Mouse (Mus musculus) C3H10T1/2 (cell line): Measurements from ENCODE around the gene Zfp768. TPM values are rescaled to one million over a fixed set of nuclear protein-coding genes. Genes with fewer than 3 reads are reported as not detected.

Source experiments
- polyA plus RNA-seq, 2 experiments: library from polyadenylated mRNA; unstranded; fragments of >200 nt; fragmentation: generic; extraction: Trizol; gene quantifications; one replicate each; pipeline ENCODE4 v1.2.1; 2012; ENCODE audit warnings: missing spikeins in 2 of 2

Gene Zfp768
- 10 to 100 TPM; 12.4 to 21.7 TPM for polyA plus RNA-seq

DNA sequence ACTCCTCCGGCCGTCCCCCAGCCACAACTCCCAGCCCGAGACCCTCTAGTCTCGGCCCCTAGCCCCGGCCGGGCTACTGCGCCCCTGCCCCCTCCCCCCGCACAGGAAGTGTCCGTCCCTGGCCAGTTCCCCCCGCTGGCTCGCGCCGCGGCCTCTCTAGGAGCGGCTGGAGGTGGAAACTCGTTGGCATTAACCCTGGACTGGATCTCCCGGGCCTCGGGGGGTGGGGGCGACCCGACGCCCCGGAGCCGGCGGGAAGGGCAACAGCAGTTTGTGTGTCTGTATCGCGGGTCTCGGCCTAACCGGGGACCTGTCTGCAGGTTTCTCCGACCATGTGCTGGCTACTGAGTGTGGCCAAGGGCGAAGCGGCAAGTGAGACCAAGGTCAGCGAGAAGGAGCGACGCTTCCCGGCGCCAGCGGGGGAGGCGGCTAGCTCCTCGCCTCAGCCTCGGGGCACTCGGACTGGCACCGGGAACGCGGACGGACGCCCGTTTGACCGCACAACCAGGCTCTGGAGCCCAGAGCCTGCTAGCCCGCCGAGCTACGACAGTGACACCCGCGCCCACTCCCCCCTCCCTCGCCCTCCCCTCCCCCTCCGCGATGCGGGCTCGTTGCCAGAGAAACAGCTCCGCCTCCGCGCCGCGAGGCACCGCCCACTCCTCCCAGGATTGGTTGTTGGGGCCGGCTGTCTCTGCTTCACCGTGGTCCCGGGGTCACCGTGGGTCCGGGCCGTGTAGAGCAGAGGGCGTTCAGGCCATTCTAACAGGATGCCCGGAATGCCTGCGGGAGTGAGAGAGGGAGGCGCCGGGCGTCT lies at the start of gene Zfp768:
Gene Zfp768 (minus strand): TSS at position 78 of the 814 bp plus-strand sequence.

DNA sequence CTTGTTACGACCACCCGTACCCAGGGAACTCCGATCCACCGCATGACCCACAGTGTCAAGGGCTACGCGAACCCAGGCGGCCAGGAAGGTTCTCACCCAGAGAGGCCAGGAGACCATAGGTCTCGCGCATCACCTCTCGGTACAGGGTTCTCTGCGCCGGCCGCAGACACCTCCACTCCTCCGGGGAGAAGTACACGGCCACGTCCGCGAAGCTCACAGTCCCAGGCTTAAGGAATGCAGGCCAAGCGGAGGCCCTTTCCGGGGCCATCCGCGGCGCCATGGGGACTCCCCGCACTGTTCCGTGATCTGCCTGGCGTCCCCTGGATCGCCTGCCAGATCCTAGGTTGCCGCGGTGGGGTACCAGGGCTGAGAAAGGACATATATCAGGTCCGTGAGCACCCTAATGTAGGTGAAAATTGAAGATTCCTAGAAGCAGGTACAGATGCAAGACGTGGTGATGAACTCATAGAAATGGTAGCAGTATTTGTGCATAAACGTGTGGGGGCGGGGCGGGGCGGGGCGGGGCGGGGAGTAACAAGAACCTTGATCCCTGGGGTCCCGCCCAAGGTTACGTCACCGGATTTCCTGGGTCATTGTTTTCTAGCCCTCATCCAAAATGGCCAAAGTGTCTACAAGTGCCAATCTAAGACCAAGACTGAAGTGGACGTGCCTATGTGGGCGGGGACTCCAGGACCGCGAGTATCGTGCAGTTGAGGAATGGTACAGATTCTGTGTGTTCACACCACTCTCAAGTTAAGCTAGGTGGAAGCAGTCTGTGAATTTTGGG lies 48.0 kb upstream of the Zfp768 start, which contains the start of gene E430018J23Rik:
Gene E430018J23Rik (minus strand): TSS at position 473 of the 787 bp plus-strand sequence.

DNA sequence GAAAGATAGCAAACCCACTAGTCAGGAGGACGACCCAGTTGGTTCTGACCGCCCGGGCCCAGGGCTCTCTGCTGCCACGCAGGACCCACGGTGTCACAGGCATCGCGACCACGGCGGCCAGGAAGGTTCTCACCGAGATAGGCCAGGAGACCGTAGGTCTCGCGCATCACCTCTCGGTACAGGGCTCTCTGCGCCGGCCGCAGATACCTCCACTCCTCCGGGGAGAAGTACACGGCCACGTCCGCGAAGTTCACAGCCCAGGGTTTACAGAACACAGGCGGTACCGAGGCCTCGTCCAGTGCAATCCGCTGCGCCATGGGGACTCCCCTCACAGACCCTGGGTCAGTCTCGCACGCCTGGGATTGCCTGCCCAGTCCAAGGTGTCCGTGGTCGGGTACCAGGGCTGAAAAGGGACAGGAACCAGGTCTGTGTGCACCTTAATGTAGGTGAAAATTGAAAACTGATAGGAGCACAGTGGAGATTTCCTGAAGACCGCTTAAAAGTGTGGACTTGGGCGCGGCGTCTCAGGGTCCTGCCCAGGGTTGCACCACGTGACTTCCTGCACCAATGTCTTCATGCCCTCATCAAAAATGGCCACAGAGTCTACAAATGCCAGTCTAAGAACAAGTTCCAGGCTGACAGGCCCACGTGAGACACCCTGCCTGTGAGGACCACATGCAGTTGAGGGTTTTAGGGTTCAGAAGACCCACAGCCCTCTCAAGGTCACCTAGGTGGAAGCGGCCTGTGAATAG lies 41.4 kb upstream of the Zfp768 start, which contains the start of gene 9130019O22Rik:
Gene 9130019O22Rik (minus strand): TSS at position 526 of the 752 bp plus-strand sequence.

DNA sequence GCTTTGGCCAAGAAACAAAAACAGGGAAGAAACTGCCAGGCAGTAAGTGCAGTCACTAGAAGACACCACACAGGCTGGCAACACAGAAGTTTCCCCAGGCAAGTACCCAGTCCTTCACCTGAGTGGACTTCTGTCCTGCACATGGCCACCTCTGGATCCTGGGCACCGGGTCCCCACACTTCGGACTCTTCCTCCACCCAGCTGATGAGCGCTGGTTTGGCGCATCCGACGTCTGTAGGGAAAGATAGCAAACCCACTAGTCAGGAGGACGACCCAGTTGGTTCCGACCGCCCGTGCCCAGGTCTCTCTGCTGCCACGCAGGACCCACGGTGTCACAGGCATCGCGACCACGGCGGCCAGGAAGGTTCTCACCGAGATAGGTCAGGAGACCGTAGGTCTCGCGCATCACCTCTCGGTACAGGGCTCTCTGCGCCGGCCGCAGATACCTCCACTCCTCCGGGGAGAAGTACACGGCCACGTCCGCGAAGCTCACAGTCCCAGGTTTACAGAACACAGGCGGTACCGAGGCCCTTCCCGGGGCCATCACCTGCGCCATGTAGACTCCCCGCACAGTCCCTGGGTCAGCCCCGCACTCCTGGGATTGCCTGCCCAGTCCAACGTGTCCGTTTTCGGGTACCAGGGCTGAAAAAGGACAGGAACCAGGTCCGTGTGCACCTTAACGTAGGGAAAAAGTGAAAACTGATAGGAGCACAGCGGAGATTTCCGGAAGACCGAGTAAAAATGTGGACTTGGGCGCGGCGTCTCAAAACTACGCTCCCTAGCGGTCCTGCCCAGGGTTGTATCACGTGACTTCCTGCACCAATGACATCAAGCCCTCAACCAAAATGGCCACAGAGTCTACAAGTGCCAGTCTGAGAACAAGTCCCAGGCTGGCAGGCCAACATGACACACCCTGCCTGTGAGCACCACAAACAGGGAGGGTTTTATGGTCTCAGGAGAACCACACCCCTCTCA lies 30.2 kb upstream of the Zfp768 start, which contains the start of gene Zfp747:
Gene Zfp747 (minus strand): TSS at position 780 of the 975 bp plus-strand sequence.

DNA sequence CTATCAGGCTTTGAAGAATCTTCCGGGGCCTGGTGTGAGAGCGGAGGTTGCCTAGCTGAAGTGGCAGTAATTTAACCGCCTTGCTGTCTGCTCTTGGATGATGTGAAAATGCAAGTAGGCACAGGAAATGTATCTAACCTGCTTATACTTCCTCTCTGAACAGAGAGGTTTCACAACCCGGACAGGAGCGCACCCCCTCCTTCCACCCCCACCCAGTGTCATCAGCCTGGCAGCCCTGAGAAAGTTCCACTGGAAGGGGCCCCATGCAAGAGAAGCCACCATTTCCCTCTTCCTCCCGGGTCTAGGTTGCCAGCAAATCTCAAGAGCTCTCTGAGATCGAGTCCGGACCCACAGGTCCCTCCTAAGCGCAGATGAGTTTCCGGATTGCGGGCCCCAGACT lies 49.3 kb downstream of the Zfp768 start, which contains the start of gene Itgal:
Gene Itgal (plus strand): TSS at position 163 of the 400 bp plus-strand sequence.

Other genes with a start within 250 kb of the Zfp768 start
- under 1 TPM in 1 of 2 experiments, not detected in 1; 0.11 TPM for gene Qprt, start 223.4 kb downstream of the Zfp768 start, polyA plus RNA-seq
- gene Spn, start 207.8 kb downstream of the Zfp768 start, polyA plus RNA-seq: 1 to 10 TPM; 2.9 to 7.1 TPM
- 10 to 100 TPM; 39.6 to 40.3 TPM for gene Cd2bp2, start 149.5 kb downstream of the Zfp768 start, polyA plus RNA-seq
- 10 to 100 TPM; 29.3 to 41.2 TPM for gene Tbc1d10b, start 137.1 kb downstream of the Zfp768 start, polyA plus RNA-seq
- gene Mylpf, start 136.7 kb downstream of the Zfp768 start, polyA plus RNA-seq: 1 to 10 TPM in 1 of 2 experiments, under 1 TPM in 1; 0.81 to 2.0 TPM
- 10 to 100 TPM; 10.4 to 16.5 TPM for gene Zfp553, start 112.5 kb downstream of the Zfp768 start, polyA plus RNA-seq
- gene Sept1, start 112.5 kb downstream of the Zfp768 start, polyA plus RNA-seq: 1 to 10 TPM; 2.3 to 7.7 TPM
- gene Zfp771, start 101.3 kb downstream of the Zfp768 start, polyA plus RNA-seq: 10 to 100 TPM; 53.6 to 86.7 TPM
- 100 to 1,000 TPM in 1 of 2 experiments, 10 to 100 TPM in 1; 89.3 to 405 TPM for gene Dctpp1, start 84.9 kb downstream of the Zfp768 start, polyA plus RNA-seq
- 10 to 100 TPM; 11.8 to 13.4 TPM for gene Sephs2, start 71.5 kb downstream of the Zfp768 start, polyA plus RNA-seq
- under 1 TPM in 1 of 2 experiments, not detected in 1; 0.18 TPM for gene Itgal, start 49.3 kb downstream of the Zfp768 start, polyA plus RNA-seq
- gene Zfp747, start 30.5 kb upstream of the Zfp768 start, polyA plus RNA-seq: 1 to 10 TPM; 1.9 to 6.1 TPM
- gene 9130019O22Rik, start 41.6 kb upstream of the Zfp768 start, polyA plus RNA-seq: under 1 TPM; 0.05 to 0.08 TPM
- 1 to 10 TPM; 3.0 to 5.2 TPM for gene E430018J23Rik, start 48.0 kb upstream of the Zfp768 start, polyA plus RNA-seq
- gene Zfp764, start 61.2 kb upstream of the Zfp768 start, polyA plus RNA-seq: under 1 TPM; 0.02 to 0.19 TPM
- gene Zfp688, start 76.5 kb upstream of the Zfp768 start, polyA plus RNA-seq: 10 to 100 TPM; 11.3 to 25.7 TPM
- 1 to 10 TPM; 2.5 to 3.3 TPM for gene Zfp689, start 103.6 kb upstream of the Zfp768 start, polyA plus RNA-seq
- 10 to 100 TPM; 23.4 to 40.6 TPM for gene Prr14, start 114.0 kb upstream of the Zfp768 start, polyA plus RNA-seq
- 10 to 100 TPM; 11.9 to 36.7 TPM for gene Fbrs, start 133.6 kb upstream of the Zfp768 start, polyA plus RNA-seq
- 10 to 100 TPM in 1 of 2 experiments, under 1 TPM in 1; 0.92 to 10.3 TPM for gene Srcap, start 166.4 kb upstream of the Zfp768 start, polyA plus RNA-seq
- gene Gm42715, start 174.0 kb upstream of the Zfp768 start, polyA plus RNA-seq: 10 to 100 TPM in 1 of 2 experiments, 1 to 10 TPM in 1; 3.1 to 16.7 TPM
- gene Tmem265, start 215.8 kb upstream of the Zfp768 start, polyA plus RNA-seq: 1 to 10 TPM; 1.6 to 2.0 TPM
- gene Phkg2, start 227.8 kb upstream of the Zfp768 start, polyA plus RNA-seq: 10 to 100 TPM; 18.5 to 31.4 TPM
- 10 to 100 TPM in 1 of 2 experiments, 1 to 10 TPM in 1; 7.1 to 20.8 TPM for gene Ccdc189, start 243.0 kb upstream of the Zfp768 start, polyA plus RNA-seq
- gene Rnf40, start 243.2 kb upstream of the Zfp768 start, polyA plus RNA-seq: 10 to 100 TPM; 15.9 to 30.7 TPM